Mouse (Mus musculus) layer of hippocampus, adult 11-12 months (tissue): ENCODE measurements around the gene C4bp.
"Not testable (repeated sequence)": the region's sequence is repeated elsewhere in the genome, so short reads cannot be mapped to it uniquely, and the experiment has no call there.

Experiments
- DNase-seq: peaks from one replicate; pipeline ENCODE4 v3.0.0; 2022; ENCODE audit warnings: low spot score

Gene C4bp

GRCm38 (mm10) chr1:130661454-130661853 lies at the start of gene C4bp:
Gene C4bp, minus strand, starts transcription at chr1:130661632.
- DNase-seq: no peak

GRCm38 (mm10) chr1:130710283-130711080 lies 49.0 kb upstream of the C4bp start:
- DNase-seq: no peak

- no peak for DNase-seq
Measured at GRCm38 (mm10) chr1:130703613-130704012, 42.2 kb upstream of the C4bp start.

- no peak for DNase-seq
Measured at GRCm38 (mm10) chr1:130701976-130702375, 40.5 kb upstream of the C4bp start.

GRCm38 (mm10) chr1:130699937-130700633 lies 38.7 kb upstream of the C4bp start:
- peak; percentile 23 for DNase-seq

- DNase-seq: no peak
Measured at GRCm38 (mm10) chr1:130698601-130699000, 37.2 kb upstream of the C4bp start.

GRCm38 (mm10) chr1:130683905-130684304 lies 22.5 kb upstream of the C4bp start:
- no peak for DNase-seq

GRCm38 (mm10) chr1:130681656-130682413 lies 20.4 kb upstream of the C4bp start:
- DNase-seq: no peak

- no peak for DNase-seq
Measured at GRCm38 (mm10) chr1:130681075-130681474, 19.6 kb upstream of the C4bp start.

GRCm38 (mm10) chr1:130678551-130678950 lies 17.1 kb upstream of the C4bp start:
- no peak for DNase-seq

- not testable (repeated sequence) for DNase-seq
Measured at GRCm38 (mm10) chr1:130663576-130663975, 2.1 kb upstream of the C4bp start.

GRCm38 (mm10) chr1:130659641-130660040 lies 1.8 kb downstream of the C4bp start:
- DNase-seq: not testable (repeated sequence)

- DNase-seq: no peak
Measured at GRCm38 (mm10) chr1:130644103-130644502, 17.3 kb downstream of the C4bp start.

- DNase-seq: no peak
Measured at GRCm38 (mm10) chr1:130640967-130641366, 20.5 kb downstream of the C4bp start.

- DNase-seq: peak; percentile 68
Measured at GRCm38 (mm10) chr1:130633761-130634410, 27.5 kb downstream of the C4bp start.

GRCm38 (mm10) chr1:130633316-130633715 lies 28.1 kb downstream of the C4bp start:
- no peak for DNase-seq

GRCm38 (mm10) chr1:130629521-130629920 lies 31.9 kb downstream of the C4bp start, which contains the start of gene Zp3r:
Gene Zp3r, minus strand, starts transcription at chr1:130629621.
- no peak for DNase-seq

- DNase-seq: no peak
Measured at GRCm38 (mm10) chr1:130596291-130596690, 65.1 kb downstream of the C4bp start.

GRCm38 (mm10) chr1:130588659-130589058 lies 72.8 kb downstream of the C4bp start:
- no peak for DNase-seq
